Mouse (Mus musculus) frontal cortex, postnatal 10 days (tissue): Measurements from ENCODE around the gene Zfp950.
A peak's percentile ranks its signal among the peaks of the same experiment; 100 is the strongest.

ENCODE experiments used
- DNase-seq, 2 experiments: peaks; one replicate each; pipeline ENCODE4 v3.0.0; 2022; ENCODE audit warnings: low spot score in 2 of 2, mixed read lengths in 1 of 2

The Zfp950 gene

GRCm38 (mm10) chr19:61056783-61057410 is 83.7 kb downstream of the Zfp950 start:
- no peak for DNase-seq

GRCm38 (mm10) chr19:61052786-61053185 is 87.9 kb downstream of the Zfp950 start:
- no peak for DNase-seq

GRCm38 (mm10) chr19:61052008-61052407 is 88.6 kb downstream of the Zfp950 start:
- DNase-seq = no peak

GRCm38 (mm10) chr19:61051151-61051550 is 89.5 kb downstream of the Zfp950 start:
- DNase-seq = no peak

DNA sequence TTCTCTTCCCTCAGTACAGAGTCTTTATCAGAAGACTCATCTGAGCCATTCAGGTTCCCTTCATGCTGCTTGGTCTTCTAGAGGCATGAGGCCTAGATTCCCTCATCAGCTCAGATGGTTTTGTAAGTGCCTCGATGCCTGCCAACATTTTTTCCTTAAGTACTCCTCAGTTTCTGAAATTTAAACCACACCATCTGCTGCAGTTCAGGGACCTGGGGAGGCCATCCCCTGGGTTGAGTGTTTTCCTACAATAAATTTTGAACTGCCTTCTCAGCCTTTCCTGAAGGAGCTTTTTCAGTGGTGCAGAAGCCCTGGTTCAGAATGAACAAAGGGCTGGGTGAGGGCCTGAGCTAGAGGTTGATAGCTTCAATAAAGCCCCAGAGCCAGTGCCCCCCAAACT is 91.2 kb downstream of the Zfp950 start:
- no peak for DNase-seq

GRCm38 (mm10) chr19:61048646-61049045 is 92.0 kb downstream of the Zfp950 start:
- peak in 1 of 2 experiments; percentile 5 for DNase-seq

DNA sequence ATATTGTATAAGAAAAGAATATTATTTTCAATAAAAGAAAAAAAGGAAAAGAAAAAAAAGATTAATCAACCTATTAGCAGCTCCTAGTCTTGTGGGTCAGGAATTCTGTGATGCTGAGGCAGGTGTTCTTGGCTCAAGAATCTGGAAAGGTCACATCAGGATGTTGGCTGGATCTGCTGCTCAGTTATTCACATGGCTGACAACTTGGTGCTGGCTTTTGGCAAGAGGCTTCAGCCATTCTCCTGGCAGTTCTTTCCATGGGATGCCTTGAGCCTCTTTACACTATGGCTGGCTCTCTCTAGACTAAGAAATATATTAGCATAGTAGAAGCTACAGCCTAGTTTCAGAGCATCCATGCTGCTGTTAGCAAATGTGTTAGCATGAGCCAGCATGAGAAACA is 101.5 kb downstream of the Zfp950 start:
- DNase-seq = no peak

DNA sequence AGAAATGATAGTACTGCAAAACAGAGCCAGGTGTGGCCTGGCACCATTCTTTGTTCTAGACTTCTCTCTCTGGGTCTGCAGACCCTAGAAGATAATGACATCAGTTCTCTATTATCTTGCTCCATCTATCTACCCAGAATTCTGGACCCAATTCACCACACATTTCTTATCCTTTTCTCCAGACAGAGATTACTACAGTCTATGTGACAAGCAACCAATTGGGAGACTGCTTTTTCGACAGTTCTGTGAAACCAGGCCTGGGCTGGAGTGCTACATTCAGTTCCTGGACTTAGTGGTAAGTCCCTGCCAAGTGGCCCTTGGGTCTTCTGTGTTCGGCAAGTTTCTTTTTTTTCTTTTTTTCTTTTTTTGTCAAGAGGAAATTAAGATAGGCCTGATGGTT is 109.1 kb downstream of the Zfp950 start:
- DNase-seq = no peak

DNA sequence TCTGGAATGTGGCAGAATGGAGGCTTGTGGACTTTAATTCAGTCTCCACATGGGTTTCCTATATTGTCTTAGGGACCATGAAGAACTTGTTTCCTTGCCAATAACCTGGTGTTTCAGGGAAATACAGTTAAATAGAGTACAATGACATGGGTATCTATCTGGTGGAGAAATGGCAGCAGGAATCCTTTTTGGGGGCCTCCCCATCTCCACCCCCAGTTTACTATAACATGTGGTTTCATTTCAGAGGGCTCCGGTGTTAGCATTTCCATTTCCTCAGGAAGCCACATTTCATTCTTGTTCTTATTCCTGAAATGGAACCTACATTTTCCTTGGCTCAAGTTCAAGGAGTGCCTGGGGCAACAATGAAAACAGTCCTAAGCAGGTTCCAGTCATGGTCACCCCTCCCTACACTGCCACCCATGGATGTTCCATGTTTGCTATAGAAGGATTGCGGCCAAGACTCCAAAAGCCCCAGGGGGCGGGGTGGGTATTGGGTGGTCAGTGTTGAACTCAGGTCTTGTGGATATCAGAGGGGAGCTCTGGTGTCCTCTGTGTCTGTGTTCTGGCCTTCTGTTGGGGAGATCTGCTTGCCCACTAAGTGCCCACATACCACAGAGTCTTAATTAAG is 118.6 kb downstream of the Zfp950 start:
- DNase-seq = peak in 1 of 2 experiments; percentile 7

DNA sequence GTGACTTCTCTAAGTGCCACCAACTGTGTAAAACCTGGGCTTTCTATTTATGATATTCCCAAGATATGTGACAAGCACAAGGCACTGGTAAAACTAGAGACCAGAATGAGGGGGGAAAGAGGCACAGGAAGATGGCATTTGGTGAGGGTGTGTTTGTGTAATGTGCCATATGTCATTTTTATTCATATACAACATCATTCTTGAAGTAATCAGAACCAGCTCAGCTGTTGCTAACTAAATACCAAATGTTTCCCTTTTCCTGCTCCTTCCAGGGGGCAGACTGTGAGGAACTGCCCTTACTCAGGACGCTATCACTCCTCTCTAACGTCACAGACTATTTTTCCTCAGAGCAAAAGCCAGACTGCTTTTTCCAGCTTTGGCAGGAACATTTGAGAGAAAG is 119.1 kb downstream of the Zfp950 start:
- DNase-seq = no peak

DNA sequence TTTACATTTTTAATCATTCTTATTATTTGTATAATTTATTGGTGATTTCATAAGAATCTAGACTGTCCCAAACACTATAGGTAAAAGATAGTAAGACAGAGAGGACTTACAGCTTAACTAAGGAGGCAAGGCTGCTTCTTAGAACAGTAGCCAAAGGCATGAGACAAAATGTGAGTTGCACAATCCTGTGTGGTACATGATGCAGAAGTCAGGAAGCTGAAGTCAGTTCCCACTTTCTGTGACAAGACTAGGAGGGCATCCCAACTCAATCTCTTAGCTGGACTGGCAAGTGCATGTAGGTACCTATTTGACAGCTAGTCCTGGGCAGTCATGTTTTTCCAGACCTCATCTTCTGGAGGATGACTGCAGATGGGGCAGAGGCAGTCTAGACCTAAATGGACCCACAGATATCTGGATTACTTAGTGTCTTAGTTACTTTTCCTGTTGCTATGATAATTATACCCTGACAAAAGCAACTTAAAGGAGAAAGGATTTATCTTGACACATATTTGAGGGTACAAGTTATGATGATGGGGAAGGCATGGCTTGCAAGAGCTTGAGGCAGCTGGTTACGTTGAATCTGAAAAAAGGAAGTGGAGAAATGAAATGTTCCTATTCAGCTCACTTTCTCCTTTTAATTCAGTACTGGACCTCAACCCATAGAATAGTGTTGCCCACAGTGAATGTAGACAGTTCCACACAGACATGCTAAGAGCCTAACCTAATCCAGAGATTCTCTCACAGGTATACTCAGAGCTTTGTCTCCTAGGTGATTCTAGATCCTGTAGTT is 123.0 kb downstream of the Zfp950 start:
- no peak for DNase-seq

GRCm38 (mm10) chr19:61009266-61009665 is 131.4 kb downstream of the Zfp950 start:
- no peak for DNase-seq
